Mouse (Mus musculus) kidney, postnatal 25 days (tissue): ENCODE results near the gene Sdr42e1.

Experiments used
- DNase-seq, 2 experiments: peaks; one replicate each; pipeline ENCODE4 v3.0.0; 2021; ENCODE audit warnings: mixed read lengths in 2 of 2

The Sdr42e1 gene

DNA sequence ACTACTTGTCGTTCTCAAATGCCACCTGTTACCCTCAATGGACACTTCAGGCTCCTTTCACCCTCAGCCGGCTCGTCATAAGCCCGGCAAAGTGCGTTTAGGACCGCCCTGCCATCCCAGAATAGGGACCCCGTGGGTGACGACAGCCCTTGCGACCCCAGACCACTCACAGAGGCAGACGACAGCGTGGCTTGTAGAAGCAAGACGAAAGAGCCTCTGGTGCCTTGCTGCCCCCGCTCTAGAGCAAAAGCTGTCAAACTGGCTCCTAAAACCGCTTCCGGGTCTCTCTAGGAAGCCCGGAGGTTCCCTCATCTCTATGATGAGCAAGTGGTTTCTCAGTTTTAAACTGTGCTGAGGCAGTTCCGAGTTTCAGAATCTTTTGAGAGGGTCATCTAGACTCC, at the start of gene Sdr42e1:
TSS of gene Sdr42e1 (minus strand) at position 260 of the 401 bp plus-strand sequence.
- DNase-seq, result peak; percentile 48 to 70

DNA sequence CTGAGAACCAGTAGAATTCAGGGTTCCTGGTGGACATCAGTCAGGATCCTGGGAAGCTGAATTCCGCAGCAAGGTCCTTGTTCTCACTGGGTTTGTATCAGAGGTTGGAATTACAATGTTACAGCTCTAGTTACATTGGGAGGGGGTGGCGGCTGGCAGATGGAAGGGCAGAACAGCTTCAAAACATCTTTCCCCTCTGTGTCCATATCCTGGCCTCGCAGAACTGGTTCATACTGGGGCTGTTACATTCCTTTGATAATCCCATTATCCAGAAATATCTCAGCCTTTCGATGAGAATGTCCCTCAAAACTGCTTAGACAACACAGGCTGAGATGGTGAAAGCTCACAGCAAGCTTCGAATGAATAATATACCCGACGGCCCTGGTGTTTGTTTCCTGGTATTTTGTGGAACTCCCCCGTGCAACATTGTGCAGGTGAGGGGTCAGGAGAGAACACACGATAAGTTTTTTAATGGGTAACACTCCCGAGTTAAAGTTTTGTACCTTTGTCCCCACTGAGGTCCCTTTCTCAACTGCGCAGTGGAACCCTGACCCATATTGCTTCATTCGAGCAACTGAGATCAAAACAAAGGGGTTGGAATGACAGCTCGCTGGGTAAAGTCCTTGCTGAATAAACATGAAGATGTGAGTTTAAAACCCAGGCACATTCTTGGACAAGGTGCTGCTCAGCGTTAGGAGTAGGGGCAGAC, 44.8 kb upstream of the Sdr42e1 start:
- DNase-seq, result peak; percentile 46 to 72

DNA sequence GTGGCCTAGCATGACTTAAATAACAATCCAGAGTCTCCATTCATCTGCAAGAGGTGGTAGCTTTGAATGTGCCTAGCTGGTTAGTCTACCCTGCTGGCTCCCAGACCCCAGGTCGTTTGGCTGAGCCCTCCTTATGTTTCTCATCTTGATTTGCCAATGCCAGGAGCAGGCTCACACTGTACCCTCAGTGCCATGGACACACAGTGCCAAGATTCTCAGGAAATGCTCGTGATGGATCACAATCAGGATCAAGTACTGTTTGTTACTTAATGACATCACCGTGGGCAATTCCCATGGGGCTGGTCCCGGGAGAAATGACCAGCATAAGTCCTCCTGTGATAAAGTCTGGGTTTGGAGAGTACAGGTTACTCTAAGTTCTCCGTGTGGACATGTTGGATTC, 42.4 kb upstream of the Sdr42e1 start:
- no peak for DNase-seq

DNA sequence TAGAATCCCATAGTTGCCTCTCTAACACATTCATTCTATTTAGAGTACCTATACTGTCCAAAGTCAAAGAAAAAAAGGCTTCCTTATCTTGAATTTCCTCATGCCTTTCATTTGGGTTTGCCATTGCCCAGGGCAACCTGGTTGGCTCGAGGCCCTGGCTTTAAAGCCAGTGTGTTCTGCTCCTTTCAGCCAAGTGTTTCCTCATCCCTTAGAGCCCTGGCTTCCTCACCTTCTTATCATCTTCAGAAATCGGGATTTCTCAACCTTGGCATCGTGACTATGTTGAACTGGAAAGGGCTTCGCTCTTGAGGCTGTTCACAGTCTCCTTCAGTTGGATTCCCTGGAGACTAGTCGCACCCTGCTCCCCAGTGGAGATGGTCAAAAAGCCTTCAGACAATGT, 41.1 kb upstream of the Sdr42e1 start:
- DNase-seq, result no peak

DNA sequence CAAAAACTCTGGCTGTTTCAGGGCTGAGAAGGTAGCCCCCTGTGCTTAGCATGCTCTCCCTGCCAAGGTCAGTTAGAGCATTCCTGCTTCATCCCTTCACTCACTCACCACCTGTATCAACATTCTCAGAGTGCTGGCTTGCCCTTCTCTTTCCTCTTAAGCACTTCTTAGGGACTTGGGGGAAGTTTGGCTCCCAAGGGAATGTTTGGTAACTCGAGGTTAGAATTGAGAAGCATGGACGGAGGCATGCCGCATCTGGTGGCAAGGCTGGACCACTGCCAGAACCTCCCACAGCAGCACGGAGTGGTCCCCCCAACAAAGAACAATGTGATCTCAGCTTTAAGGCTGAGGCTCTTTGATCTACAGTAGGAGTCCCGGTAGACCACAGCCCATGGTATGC, 38.7 kb upstream of the Sdr42e1 start:
- DNase-seq, result no peak

DNA sequence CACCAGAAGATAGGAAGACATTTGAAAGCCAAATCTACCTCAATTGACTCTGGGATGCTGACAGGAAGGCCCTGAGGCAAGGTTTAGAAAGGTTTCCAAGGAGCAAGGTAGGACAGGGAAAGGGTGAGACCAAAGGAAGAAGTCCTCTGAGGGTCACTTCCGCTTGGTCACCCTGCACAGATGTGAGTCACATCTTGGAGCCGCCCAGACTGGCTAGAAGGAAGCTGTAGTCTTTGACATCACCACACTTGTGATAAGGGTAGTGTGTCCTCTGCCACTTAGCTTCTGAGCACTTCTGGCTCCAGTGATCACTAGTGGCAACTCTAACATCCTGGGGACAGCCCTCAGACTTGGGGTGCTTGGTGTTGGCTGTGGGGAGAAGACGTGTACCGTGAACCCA, 32.7 kb upstream of the Sdr42e1 start:
- no peak for DNase-seq

DNA sequence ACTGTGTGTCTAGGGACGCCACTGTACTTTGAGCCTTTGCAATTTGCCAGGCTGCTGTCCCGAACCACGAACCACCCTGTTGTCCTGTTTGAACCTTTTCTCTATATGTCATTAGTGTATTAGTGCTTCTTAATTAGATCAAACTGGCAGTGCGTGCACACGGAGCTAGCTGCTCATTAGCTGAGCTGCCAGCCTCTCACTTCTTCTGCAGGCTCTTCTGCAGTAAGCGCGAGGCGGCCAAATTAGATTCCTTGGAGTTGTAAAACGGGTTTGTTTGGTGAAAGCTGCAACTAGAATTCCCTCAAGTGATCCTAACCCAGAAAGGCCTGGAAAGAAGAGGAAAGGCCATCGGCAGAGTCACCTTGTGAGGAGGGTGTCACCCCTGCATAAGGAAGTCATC, 29.2 kb upstream of the Sdr42e1 start:
- no peak for DNase-seq

DNA sequence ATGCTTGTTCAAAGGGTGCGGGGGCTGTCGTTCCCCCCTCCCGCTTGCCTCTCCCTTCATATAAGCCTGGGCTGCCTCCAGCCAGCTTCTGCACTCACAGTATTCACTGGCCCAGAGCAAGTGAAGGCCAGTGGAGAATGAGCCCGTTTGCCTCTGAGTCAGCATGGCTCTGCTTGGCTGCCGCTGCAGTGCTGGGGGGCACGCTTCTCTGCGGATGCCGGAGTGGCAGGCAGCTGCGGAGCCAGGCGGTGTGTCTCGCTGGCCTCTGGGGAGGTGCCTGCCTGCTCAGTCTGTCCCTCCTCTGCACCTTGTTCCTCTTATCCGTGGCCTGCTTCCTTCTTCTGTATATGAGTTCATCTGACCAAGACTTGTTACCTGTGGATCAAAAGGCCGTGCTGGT, 28.4 kb upstream of the Sdr42e1 start, which contains the start of gene Hsd17b2:
TSS of gene Hsd17b2 (plus strand) at position 46 of the 400 bp plus-strand sequence.
- peak; percentile 35 to 71 for DNase-seq

DNA sequence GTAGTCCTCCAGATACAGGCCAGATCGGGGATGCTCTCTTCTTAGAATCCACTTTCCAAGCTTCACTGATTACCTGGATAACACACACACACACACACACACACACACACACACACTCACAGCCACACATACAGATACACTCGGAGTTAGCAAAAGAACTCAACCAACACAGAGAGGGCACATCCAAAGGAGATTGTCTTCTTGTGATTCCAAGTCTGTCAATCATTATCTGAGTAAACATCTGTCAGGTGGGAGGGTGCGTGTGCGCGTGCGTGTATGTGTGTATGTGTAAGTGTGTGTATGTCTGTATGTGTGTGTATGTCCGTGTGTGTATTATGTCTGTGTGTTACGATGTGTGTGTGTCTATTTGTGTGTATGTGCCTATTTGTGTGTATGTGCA, 27.8 kb upstream of the Sdr42e1 start:
- DNase-seq, result peak in 1 of 2 experiments; percentile 29

DNA sequence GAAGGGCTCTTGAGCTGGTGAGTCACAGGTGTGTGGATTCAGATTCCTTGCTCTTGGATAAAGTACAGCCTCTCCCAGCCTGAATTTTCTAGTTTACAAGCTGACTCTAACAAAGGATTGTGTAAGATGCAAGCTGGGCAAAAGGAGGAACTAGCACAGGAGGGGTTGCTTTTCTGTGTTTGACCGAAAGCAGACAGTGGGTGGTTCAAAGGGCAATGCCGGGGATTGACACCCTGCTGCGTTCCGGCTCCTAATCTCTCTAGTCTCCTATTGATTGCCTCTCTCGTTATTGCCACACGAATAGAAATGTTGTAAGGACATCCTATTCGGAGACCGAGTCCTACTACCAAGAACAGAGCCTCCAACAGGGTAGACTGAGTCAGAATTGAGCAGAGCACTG, 27.2 kb upstream of the Sdr42e1 start:
- peak in 1 of 2 experiments; percentile 33 for DNase-seq

DNA sequence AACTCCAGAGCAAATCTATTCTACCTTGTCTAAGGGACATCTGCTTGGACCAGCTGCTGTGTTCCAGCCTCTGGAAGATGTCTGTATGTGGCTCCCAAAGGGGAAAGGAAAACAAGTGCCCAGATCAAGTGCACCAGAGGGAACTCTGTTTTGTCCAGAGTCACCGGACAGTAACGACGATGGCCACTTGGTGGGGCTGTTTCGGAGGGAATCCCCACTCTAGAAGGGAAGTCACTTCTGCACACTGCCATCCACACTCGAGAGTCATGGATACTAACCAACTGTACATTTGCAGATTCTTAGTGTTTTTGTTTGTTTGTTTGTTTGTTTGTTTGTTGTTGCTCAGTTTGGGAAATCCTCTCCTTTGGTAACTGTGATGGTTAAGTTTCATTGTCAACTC, 23.8 kb upstream of the Sdr42e1 start:
- DNase-seq, result peak; percentile 43 to 55

DNA sequence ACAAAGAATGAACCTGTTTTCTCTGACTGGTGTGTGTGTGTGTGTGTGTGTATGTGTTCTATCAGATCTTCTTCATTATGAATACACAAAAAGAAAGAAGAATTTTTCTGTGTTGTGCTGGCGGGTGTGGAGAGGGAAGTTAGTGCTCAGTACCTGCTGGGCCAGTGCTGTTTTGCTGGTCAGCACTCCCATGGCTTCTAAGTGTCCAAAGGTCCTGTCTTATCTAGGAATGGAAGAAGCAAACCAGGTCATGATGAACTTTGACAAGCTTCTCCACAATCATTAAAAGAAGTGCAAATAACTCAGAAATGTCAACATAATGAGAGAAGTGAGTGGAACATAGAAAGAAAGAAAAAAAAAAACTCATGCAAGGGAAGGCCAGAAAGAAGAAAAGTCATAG, 22.1 kb upstream of the Sdr42e1 start:
- DNase-seq, result no peak

DNA sequence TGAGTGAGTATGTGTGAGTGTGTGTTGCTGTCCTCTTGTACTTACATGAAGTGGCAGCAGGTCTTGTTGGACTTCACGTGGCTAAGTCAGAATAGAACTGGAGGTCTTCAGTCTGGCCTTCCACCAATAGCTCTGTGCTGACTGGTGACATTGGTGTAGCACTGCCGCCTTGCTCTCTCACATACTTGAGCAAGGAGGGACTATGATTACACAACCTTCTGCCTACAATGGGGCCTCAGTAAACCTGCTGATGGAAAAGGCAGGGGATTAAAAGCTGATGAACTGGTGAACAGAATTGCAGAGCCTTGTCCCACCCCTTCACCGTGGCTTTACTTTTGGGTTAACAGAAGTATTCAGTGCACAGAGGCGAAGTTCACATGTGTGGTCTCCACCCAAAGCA, 18.6 kb upstream of the Sdr42e1 start:
- no peak for DNase-seq

DNA sequence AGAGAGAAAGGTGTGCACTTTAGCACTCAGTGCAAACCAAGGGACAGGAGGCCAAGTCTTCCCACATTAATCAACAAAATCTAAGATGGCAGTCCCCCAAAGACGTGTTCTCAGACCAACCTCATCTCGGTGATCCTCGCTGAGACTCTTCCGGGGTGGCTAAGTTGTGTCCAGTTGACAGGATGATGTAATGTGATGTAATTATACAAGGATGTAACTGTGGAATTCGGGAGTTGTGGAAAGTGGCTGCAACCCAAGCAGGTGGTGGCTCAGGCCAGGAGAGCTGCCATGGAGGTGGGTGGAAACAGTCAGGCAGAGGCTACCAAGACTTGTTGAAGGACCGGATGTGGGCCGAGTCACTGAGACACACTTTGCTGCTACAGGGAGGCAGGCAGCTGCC, 14.4 kb upstream of the Sdr42e1 start:
- no peak for DNase-seq

DNA sequence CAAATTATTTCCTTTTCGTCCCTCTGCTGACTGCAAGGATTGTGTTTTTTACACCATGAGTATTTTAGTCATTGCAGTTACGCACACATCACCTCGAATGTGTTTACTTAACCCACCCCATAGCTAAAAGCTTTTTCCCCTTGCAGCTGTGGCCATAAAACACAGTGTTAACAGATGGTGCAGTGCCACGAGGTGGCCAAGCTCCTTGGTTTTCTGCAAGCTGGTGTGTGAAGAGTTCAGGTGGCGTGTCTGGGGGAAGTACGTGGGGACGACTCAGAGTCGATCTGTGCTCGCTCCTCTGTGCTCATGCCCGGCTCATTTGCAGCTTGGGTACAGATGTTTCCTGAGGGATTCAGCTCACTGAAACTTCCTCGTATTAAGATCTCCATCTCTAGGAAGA, 11.0 kb upstream of the Sdr42e1 start:
- peak in 1 of 2 experiments; percentile 14 for DNase-seq

DNA sequence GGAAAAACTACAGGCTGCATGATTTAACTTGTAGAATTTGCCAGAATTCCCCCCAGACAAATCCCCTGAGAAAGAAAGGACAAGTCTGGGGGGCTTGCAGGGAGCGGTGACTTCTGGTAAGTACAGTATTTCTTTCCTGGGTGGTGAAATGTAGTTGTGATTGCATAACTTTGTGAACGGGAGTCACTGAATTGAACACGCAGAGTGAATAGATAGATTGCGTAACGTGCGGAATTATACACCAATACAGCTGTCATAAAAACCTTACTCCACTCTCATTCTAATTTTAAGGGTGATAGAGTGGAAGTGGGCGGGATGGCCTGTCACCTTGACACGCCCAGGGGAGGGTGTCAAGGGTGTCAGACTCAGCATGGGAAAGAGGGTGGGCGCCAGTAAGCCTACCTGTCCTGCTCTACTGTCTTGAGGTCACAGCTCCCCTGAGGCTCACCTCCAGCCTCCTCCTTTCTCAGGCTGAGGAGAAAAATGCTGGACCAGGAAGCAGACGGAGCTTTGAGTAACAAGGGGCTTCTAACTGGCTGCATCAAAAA, 10.5 kb upstream of the Sdr42e1 start:
- peak in 1 of 2 experiments; percentile 8 for DNase-seq

DNA sequence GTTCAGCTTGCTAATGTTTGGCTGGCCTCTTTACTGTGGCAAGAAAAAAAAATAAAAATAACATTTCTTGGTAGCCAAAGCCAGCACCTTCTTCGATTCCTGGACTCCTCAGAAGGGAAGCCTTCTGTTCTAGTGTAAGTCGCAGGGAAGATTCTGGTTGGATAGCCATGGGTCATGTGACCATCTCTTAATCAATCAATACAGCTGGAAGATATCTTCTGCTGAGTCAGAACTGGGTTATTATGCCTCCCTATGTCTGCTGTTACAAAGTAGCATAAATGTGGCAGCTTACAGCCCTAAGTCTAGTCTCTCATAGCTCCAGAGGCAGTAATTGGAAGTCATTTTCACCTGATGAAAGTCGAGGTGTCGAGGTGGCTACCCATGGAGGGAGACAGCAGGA, 5.2 kb upstream of the Sdr42e1 start:
- no peak for DNase-seq

DNA sequence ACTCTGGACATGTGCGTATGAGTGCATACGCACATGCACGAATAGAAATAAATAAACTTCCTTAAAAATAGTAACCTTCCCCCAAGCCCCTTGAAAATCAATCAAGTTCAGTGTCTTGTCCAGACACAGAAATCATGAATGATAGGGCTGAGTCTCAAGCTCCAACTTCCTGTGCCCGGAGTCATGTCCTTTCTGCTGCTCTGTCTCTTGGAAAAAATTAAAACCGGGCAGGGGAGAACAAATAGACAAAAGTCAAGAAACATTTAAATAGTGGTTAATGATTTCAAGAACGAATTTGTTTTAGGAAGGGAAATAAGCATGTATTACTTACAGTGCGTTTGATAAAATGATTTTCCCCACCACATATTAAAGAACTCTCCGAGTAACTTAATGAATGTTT, 3.5 kb upstream of the Sdr42e1 start:
- DNase-seq, result no peak

DNA sequence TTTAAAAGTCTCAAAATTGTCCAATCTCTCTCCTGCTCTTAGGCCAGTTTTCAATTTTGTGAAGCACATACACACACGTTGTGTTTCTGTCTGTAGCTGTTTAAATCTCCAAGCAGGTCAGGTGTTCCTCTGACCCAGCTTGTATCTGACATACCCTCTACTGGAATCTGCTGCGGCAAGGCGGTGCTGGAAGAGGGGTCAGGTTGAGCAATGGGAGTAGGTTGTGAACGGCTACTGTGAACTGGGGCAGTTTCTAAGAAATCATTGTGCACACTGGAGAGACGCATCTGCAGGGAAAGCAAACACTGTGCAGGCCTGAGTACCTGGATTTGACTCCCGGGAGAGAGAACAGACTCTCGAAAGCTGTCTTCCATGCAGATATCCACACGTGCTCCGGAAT, 3.0 kb upstream of the Sdr42e1 start:
- no peak for DNase-seq

DNA sequence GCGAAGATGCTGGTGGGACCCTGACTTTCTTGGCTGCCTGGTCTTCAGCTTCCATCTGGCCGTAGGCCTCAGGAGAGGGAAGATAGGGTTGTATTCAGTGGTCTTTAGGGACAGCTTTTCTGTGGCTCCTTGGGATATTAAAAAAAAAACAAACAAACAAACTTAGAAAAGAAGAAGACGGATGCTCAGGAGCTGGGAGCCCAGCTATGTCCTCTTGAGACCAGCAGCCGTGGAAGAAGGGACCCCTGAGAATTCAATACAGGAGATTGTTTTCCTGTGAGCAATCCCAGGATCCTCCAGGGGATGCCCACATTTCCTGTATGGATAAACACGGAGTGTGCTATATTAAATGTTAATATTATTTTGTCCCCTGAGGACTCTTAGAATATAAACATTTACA, 1.7 kb upstream of the Sdr42e1 start:
- no peak for DNase-seq

DNA sequence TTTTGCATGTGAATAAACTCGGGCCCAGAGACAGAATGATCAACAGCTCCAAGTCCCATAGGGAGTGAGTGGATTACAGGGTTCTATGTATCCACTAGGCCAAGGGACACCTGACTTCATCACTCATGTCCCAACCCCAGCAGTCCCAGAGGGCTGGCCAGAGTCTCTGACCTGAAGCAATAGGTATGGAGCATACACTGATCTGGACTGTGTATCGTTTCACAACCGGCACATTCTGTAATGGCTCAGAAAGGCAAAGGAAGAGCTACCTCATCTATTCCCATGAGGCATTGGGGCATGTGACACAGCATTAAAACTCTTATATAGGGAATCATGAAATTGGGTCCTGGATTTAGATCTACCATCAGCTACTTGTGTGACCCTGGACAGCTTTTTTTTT, 931 bp downstream of the Sdr42e1 start:
- no peak for DNase-seq

DNA sequence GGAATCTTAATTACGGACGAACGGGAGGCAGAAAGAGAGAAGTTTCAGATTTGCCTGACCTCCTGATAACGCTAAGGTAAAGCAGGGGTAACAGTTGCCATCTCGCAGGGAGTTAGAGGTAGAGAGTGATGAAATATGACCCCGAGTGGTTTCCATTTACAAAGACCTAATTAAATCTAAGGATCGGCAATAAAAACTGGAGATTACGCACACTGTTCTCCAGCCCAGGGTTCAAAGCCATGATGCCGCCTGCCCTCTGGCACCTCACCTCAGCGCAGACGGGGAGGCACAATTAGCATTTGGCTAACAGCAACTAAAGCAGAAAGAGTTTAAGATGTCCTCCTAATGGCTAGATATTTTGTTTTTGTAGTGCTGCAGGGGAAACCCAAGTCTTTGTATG, 3.0 kb downstream of the Sdr42e1 start:
- no peak for DNase-seq

DNA sequence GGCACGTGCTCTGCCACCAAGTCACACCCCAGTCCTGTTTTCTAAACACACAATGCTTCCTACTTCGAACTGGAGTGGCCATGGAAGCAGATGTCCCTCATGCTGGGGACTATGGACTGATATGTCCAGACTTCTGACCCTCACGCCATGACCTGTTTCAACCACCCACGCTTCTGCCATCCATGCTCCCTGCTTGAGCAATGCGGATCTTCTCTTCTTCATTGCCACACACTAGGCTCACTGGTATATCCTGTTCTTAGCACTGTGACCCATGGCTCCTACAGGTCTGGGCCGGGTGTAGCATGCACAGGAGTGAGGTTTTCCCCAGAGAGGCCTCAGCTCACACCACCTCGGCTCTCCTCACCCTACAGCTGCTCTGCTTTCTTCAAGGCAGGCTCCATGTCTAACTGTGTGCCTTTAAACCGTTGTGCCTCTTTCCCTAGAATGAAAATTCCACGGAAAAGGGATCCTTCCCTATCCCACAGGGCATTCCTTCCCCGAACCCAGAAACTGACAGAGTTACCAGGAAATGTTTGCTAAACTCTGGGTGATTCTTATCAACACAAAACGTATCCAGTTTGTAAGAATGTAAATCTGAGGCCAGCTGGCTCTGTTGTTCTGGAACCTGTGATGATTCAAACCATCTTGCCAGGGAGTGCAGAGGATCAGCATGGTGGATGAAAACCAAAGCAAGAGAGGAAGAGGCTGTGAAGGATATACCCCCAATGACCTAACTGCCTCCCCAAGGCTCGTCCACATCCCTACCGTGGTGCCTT, 6.0 kb downstream of the Sdr42e1 start:
- no peak for DNase-seq
